Mouse (Mus musculus): ENCODE data around the gene Usp28. TPM values are rescaled to one million over a fixed set of nuclear protein-coding genes. Genes with fewer than 3 reads are reported as not detected.

Gene Usp28
- 21.0 TPM for polyA plus RNA-seq (2017; shearing (Covaris generic))

DNA sequence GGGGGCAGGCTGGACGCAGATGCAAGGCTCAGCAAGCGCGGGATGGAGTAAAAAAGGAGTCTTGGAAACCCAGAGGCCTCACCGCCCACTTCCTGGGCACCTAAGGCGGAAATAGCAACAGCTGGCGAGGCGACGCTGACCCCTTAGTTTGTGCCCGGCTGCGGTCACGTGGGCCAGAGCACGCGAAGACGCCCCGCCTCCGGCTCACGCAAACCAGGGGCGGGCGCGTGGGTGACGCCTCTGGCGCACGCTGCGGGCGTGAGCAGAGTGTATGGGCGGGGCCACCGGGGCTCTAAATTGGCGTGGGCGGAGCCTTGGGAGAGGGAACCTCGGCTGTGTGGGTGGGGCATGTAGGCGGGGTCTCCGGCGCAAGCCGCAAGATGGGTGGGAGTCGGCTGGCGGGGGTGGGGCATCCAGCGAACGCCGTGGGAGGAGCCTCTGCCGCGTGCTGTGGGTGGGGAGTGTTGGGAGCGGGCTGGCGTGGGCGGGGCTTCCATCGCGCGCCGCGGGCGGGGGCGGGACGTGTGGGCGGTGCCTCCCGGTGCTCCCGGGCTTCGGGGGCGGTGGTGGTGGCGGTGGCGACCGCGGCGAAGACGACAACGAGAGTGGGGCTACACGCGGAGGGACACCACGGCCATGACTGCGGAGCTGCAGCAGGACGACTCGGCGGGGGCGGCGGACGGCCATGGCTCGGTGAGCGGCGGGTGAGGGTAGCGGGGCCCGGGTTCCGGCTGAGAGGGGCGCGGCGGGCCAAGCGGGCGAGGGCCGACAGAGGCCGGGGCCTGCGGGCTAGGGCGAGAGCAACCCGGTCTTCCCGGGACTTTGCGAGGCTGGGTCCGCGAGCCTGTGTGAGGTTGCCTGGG lies at the start of gene Usp28:
TSS of gene Usp28 (plus strand) at position 531 of the 863 bp plus-strand sequence.

DNA sequence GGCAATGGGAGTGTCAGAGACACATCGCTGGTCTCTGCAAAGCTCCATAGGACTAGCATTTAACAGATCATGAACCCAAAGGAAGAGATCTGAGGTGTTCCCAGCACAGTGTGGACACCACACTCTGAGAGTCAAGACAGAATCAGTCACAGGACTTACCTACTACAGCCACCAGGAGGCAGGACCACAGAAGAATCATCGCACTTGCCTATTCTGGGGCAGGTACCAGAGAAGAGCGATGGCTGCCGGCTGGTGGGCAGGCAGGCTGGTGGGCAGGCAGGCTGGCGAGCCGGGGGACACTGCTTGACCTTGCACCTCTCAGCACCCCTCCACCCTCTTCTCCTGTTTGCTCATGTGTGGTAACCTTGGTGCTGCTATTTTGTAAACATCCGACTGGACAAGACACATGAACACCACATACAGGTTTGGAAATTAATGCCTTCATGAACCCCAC lies 20.6 kb upstream of the Usp28 start, which contains the start of gene Htr3b:
TSS of gene Htr3b (minus strand) at position 404 of the 454 bp plus-strand sequence.

GRCm38 (mm10) chr9:49055333-49056205 lies 70.4 kb downstream of the Usp28 start, which contains the start of gene Zw10:
Gene Zw10 (plus strand): TSS chr9:49055613.

DNA sequence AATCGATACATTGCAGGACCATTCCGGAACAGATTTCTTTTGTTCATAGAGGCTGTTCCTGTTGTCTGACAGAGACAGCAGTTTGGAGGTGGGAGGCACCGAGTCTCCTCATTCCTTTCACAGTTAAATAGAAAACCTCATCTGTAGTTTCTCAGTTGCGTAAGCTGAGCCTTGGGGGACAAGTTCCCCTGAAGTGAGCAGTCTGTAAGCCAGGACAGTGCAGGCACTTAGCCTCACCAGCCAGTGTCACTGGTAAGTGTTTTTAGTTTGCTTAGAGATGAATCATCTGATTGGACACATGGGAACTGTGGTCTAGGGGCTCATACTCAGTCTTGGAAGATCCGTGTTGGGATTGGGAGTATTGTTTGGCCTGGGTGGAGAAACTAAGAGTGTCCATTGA lies 95.9 kb downstream of the Usp28 start, which contains the start of gene Tmprss5:
TSS of gene Tmprss5 (plus strand) at position 154 of the 400 bp plus-strand sequence.

Other genes with a start within 250 kb of the Usp28 start
- gene Zbtb16, start 149.2 kb upstream of the Usp28 start, polyA plus RNA-seq (2017; shearing (Covaris generic)): not detected
- gene Htr3a, start 74.3 kb upstream of the Usp28 start, polyA plus RNA-seq (2017; shearing (Covaris generic)): not detected
- gene Htr3b, start 20.4 kb upstream of the Usp28 start, polyA plus RNA-seq (2017; shearing (Covaris generic)): not detected
- gene Zw10, start 70.2 kb downstream of the Usp28 start, polyA plus RNA-seq (2017; shearing (Covaris generic)): 39.6 TPM
- gene Tmprss5, start 95.9 kb downstream of the Usp28 start, polyA plus RNA-seq (2017; shearing (Covaris generic)): not detected

Data from effector memory CD4-positive, alpha-beta T cell, adult 5 months (primary cell).